Mouse (Mus musculus): ENCODE measurements around the gene Tnfsf14. TPM values are rescaled to one million over a fixed set of nuclear protein-coding genes. Genes with fewer than 3 reads are reported as not detected.

The Tnfsf14 gene
- total RNA-seq, 2 experiments from 2014 or later: not detected

DNA sequence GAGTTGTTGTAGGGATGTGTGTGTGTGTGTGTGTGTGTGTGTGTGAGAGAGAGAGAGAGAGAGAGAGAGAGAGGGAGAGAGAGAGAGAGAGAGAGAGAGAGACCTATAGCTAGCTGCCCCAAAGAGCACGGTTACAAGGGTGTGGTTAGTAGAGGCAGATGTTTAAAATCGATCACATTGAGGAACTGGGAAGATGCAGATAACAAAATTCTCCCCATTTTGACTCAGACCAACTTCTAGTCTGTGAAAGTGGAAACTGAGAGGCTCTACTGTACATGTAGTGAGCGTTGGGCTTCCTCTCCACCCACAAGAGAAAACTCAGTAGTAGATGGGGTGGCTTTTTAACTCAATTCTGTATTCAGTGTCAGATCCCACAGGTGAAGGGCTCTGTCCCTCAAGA lies 54.3 kb downstream of the Tnfsf14 start:
- intact Hi-C loops (cut with DNase I): no loop called here
- no peak for DNase-seq

Small RNAs within 50 kb of the gene (microRNA-seq; reads per million reads assigned to microRNA genes)
- gene Mir6978: not detected

Other genes with a start within 250 kb of the Tnfsf14 start
- gene Acer1, start 212.1 kb downstream of the Tnfsf14 start, total RNA-seq (2021): not detected
- 10 to 100 TPM; 46.2 to 49.1 TPM for gene Clpp, start 203.9 kb downstream of the Tnfsf14 start, total RNA-seq (2021)
- 10 to 100 TPM; 28.2 to 32.3 TPM for gene Alkbh7, start 196.8 kb downstream of the Tnfsf14 start, total RNA-seq (2021)
- gene Pspn, start 194.2 kb downstream of the Tnfsf14 start, total RNA-seq (2021): not detected
- 10 to 100 TPM; 50.8 to 51.0 TPM for gene Gtf2f1, start 182.9 kb downstream of the Tnfsf14 start, total RNA-seq (2021)
- gene Gm17949, start 182.7 kb downstream of the Tnfsf14 start, total RNA-seq (2021): not detected
- 100 to 1,000 TPM; 140 to 144 TPM for gene Khsrp, start 162.7 kb downstream of the Tnfsf14 start, total RNA-seq (2021)
- not detected for gene Slc25a41, start 152.5 kb downstream of the Tnfsf14 start, total RNA-seq (2021)
- under 1 TPM; 0.40 to 0.97 TPM for gene Crb3, start 135.1 kb downstream of the Tnfsf14 start, total RNA-seq (2021)
- 100 to 1,000 TPM; 188 to 219 TPM for gene Slc25a23, start 134.3 kb downstream of the Tnfsf14 start, total RNA-seq (2021)
- gene Dennd1c, start 115.7 kb downstream of the Tnfsf14 start, total RNA-seq (2021): 1 to 10 TPM; 1.2 to 1.4 TPM
- 100 to 1,000 TPM; 308 to 337 TPM for gene Tubb4a, start 106.4 kb downstream of the Tnfsf14 start, total RNA-seq (2021)
- gene Tnfsf9, start 88.9 kb downstream of the Tnfsf14 start, total RNA-seq (2021): 1 to 10 TPM; 1.7 to 2.0 TPM
- gene Cd70, start 44.4 kb downstream of the Tnfsf14 start, total RNA-seq (2021): not detected
- gene C3, start 34.0 kb upstream of the Tnfsf14 start, total RNA-seq (2021): 1 to 10 TPM in 1 of 2 experiments, under 1 TPM in 1; 0.46 to 1.2 TPM
- gene Gpr108, start 54.3 kb upstream of the Tnfsf14 start, total RNA-seq (2021): 10 to 100 TPM; 11.7 to 12.6 TPM
- 1 to 10 TPM; 5.1 to 6.1 TPM for gene Trip10, start 55.3 kb upstream of the Tnfsf14 start, total RNA-seq (2021)
- 1 to 10 TPM; 2.1 to 2.3 TPM for gene Vav1, start 84.9 kb upstream of the Tnfsf14 start, total RNA-seq (2021)
- gene Adgre1, start 164.5 kb upstream of the Tnfsf14 start, total RNA-seq (2021): 1 to 10 TPM; 3.3 to 3.7 TPM